Mouse (Mus musculus) liver, embryonic 11.5 days (tissue): Measurements from ENCODE around the gene Dus1l. TPM values are rescaled to one million over a fixed set of nuclear protein-coding genes. Genes with fewer than 3 reads are reported as not detected.
"Not testable (repeated sequence)": the region's sequence is repeated elsewhere in the genome, so short reads cannot be mapped to it uniquely, and the experiment has no call there.

Experiments used
- ATAC-seq: fragments of 200-750 bp; cut with Nextera tagmentation; replicated peaks from 2 replicates; pipeline ENCODE4 v1.8.0; 2017; ENCODE audit warnings: moderate number of reproducible peaks, mild to moderate bottlenecking, moderate TSS enrichment, moderate library complexity; ENCODE audit not compliant: low FRiP score
- DNase-seq: peaks from one replicate; pipeline ENCODE4 v3.0.0-alpha.2; 2017; ENCODE audit warnings: low spot score
- H3K27ac ChIP-seq: fragments of 300-500 bp; sonication (generic); 2 replicates; pipeline ENCODE4 v1.5.1; 2014; ENCODE audit warnings: mild to moderate bottlenecking, low read depth, low read length, control low read depth
- H3K27me3 ChIP-seq: fragments of 300-500 bp; sonication (generic); replicated peaks from 2 replicates; pipeline ENCODE4 v1.6.1; 2014; ENCODE audit warnings: low read length, mixed read lengths; ENCODE audit not compliant: control insufficient read depth, insufficient read depth
- H3K36me3 ChIP-seq: fragments of 300-500 bp; sonication (generic); 2 replicates; pipeline ENCODE4 v1.6.1; 2014; ENCODE audit warnings: mild to moderate bottlenecking, low read length, moderate library complexity, mixed read lengths; ENCODE audit not compliant: control insufficient read depth, insufficient read depth
- H3K4me1 ChIP-seq: fragments of 300-500 bp; sonication (generic); replicated peaks from 2 replicates; pipeline ENCODE4 v1.6.1; 2014; ENCODE audit warnings: low read length, mixed read lengths; ENCODE audit not compliant: control insufficient read depth, insufficient read depth
- H3K4me2 ChIP-seq: fragments of 300-500 bp; sonication (generic); 2 replicates; pipeline ENCODE4 v1.6.1; 2014; ENCODE audit warnings: mild to moderate bottlenecking, control low read depth, moderate library complexity
- H3K4me3 ChIP-seq: fragments of 300-500 bp; sonication (generic); 2 replicates; pipeline ENCODE4 v1.5.1; 2014; ENCODE audit warnings: low read depth, low read length, control low read depth
- H3K9ac ChIP-seq: fragments of 300-500 bp; sonication (generic); 2 replicates; pipeline ENCODE4 v1.6.1; 2014; ENCODE audit warnings: low read depth, low read length, control low read depth
- H3K9me3 ChIP-seq: fragments of 300-500 bp; sonication (generic); 2 replicates; pipeline ENCODE4 v1.6.1; 2016; ENCODE audit warnings: low read length, inconsistent platforms, mixed read lengths; ENCODE audit not compliant: control insufficient read depth
- WGBS: fragments of 180-500 bp; shearing (Covaris S2); extraction: QIAGEN DNeasy Blood & Tissue Kit; methylation state at CpG from one replicate; pipeline ENCODE4 v1.1.7; 2014; 5-methylcytosine and 5-hydroxymethylcytosine counted together
- polyA plus RNA-seq: library from polyadenylated mRNA; unstranded; fragments of >200 nt; fragmentation: Nextera tagmentation; extraction: Ambion mirVana; gene quantifications from 2 replicates; pipeline ENCODE4 v1.2.1, GENCODE M21; 2014

The Dus1l gene
- polyA plus RNA-seq, 1 experiment from 2014 or later: 132 TPM

- Histone ChIP-seq H3K4me3 (no peak overlapping the region), H3K36me3 (peaks cover 67% of the 10 kb centered on the region), H3K9ac (no peak overlapping the region), H3K27me3 (no peaks in the 10 kb centered on the region), H3K4me1 (peaks cover 14% of the 10 kb centered on the region), H3K9me3 (no peaks in the 10 kb centered on the region), H3K27ac (no peak overlapping the region), H3K4me2 (no peak overlapping the region)
- 84% methylated on average over 4 of the region's 4 CpGs for WGBS
- ATAC-seq: no peak
- no peak for DNase-seq
These were observed 6.8 kb downstream of the Dus1l start for GRCm38 (mm10) chr11:120789355-120789754.

GRCm38 (mm10) chr11:120788460-120788859 is 7.7 kb downstream of the Dus1l start:
- H3K4me3 ChIP-seq, H3K9me3 ChIP-seq, ATAC-seq, H3K9ac ChIP-seq, H3K4me2 ChIP-seq, DNase-seq, H3K27me3 ChIP-seq, H3K27ac ChIP-seq: not testable (repeated sequence)
- Histone ChIP-seq H3K4me1 (peaks cover 14% of the 10 kb centered on the region), H3K36me3 (peaks cover 59% of the 10 kb centered on the region)
- 89% methylated on average over 9 of the region's 10 CpGs for WGBS

- peak overlapping the region; percentile 89; the same call in 1 of the 2 replicates for H3K27ac ChIP-seq
- peak overlapping the region; percentile 96 for H3K9ac ChIP-seq
- peak overlapping the region; percentile 95 for H3K4me2 ChIP-seq
- peak overlapping the region; percentile 97 for H3K4me3 ChIP-seq
- no peak for ATAC-seq
- H3K9me3 ChIP-seq: no peaks in the 10 kb centered on the region
- 29% methylated on average over 9 of the region's 9 CpGs for WGBS
- H3K27me3 ChIP-seq: no peaks in the 10 kb centered on the region
- no peak for DNase-seq
- H3K36me3 ChIP-seq: peaks cover 32% of the 10 kb centered on the region
- peaks cover 18% of the 10 kb centered on the region for H3K4me1 ChIP-seq
These were observed 11.1 kb downstream of the Dus1l start for GRCm38 (mm10) chr11:120785145-120785544.

- WGBS: under 1% methylated on average over 86 of the region's 107 CpGs
- H3K9ac ChIP-seq: peak within 1 kb of the TSS; percentile 96
These were observed 12.0 kb downstream of the Dus1l start, which contains the start of the genes Rfng and Gps1 for GRCm38 (mm10) chr11:120784064-120784791. Rfng (minus strand) TSS chr11:120784207. Gps1 (plus strand) TSS chr11:120784272.

GRCm38 (mm10) chr11:120783426-120784063 is 12.7 kb downstream of the Dus1l start:
- Histone ChIP-seq H3K4me1 (peaks cover 18% of the 10 kb centered on the region), H3K4me2 (peak overlapping the region; percentile 95), H3K27ac (peak overlapping the region; percentile 89), H3K36me3 (peaks cover 21% of the 10 kb centered on the region; the same call in 1 of the 2 replicates), H3K9ac (peak overlapping the region; percentile 96), H3K9me3 (no peaks in the 10 kb centered on the region), H3K4me3 (peak overlapping the region; percentile 97), H3K27me3 (no peaks in the 10 kb centered on the region)
- DNase-seq (no peak), ATAC-seq (no peak)
- WGBS: 2% methylated on average over 42 of the region's 42 CpGs

More at GRCm38 (mm10) chr11:120784064-120784791, 12.0 kb downstream of the Dus1l start, which contains the start of the genes Rfng and Gps1:
- no peaks in the 10 kb centered on the region for H3K27me3 ChIP-seq
- H3K27ac ChIP-seq: peak within 1 kb of the TSS; percentile 89
- peaks cover 24% of the 10 kb centered on the region for H3K36me3 ChIP-seq
- H3K4me3 ChIP-seq: peak within 1 kb of the TSS; percentile 97
- H3K4me1 ChIP-seq: peaks cover 18% of the 10 kb centered on the region
- H3K9me3 ChIP-seq: no peaks in the 10 kb centered on the region
- ATAC-seq: peak; percentile 82
- peak; percentile 90 for DNase-seq
- peak within 1 kb of the TSS; percentile 95 for H3K4me2 ChIP-seq

GRCm38 (mm10) chr11:120781361-120781760 is 14.8 kb downstream of the Dus1l start:
- DNase-seq, ATAC-seq, H3K9ac ChIP-seq, H3K4me2 ChIP-seq, H3K4me3 ChIP-seq, H3K27ac ChIP-seq, H3K36me3 ChIP-seq, H3K27me3 ChIP-seq, H3K9me3 ChIP-seq: not testable (repeated sequence)
- H3K4me1 ChIP-seq: peaks cover 18% of the 10 kb centered on the region
- WGBS: 98% methylated on average over 6 of the region's 6 CpGs

GRCm38 (mm10) chr11:120779876-120780275 is 16.3 kb downstream of the Dus1l start:
- Histone ChIP-seq H3K27me3 (no peaks in the 10 kb centered on the region), H3K9ac (no peak overlapping the region), H3K4me3 (no peak overlapping the region), H3K36me3 (no peaks in the 10 kb centered on the region), H3K4me2 (no peak overlapping the region), H3K9me3 (no peaks in the 10 kb centered on the region), H3K4me1 (peaks cover 5% of the 10 kb centered on the region), H3K27ac (no peak overlapping the region; the same call in 1 of the 2 replicates)
- ATAC-seq (no peak), DNase-seq (no peak)
- 94% methylated on average over 1 of the region's 1 CpGs for WGBS

- Histone ChIP-seq H3K4me3 (no peak overlapping the region), H3K36me3 (no peaks in the 10 kb centered on the region), H3K4me1 (no peaks in the 10 kb centered on the region), H3K27ac (no peak overlapping the region), H3K27me3 (no peaks in the 10 kb centered on the region), H3K4me2 (no peak overlapping the region), H3K9me3 (no peaks in the 10 kb centered on the region), H3K9ac (no peak overlapping the region)
- DNase-seq (no peak), ATAC-seq (no peak)
- 37% methylated on average over 6 of the region's 6 CpGs for WGBS
These were observed 19.1 kb downstream of the Dus1l start for GRCm38 (mm10) chr11:120777123-120777522.
